Mouse (Mus musculus) intestine, embryonic 15.5 days (tissue): ENCODE results near the gene Ppip5k1. TPM values are rescaled to one million over a fixed set of nuclear protein-coding genes. Genes with fewer than 3 reads are reported as not detected.

Experiments
- ATAC-seq: fragments of 200-750 bp; cut with Nextera tagmentation; 2 replicates; pipeline ENCODE4 v1.8.0; 2017; ENCODE audit warnings: moderate TSS enrichment, moderate library complexity
- H3K27ac ChIP-seq: fragments of 300-500 bp; sonication (generic); 2 replicates; pipeline ENCODE4 v1.5.1; 2015; ENCODE audit warnings: mild to moderate bottlenecking, inconsistent platforms
- H3K27me3 ChIP-seq: fragments of 300-500 bp; sonication (generic); replicated peaks from 2 replicates; pipeline ENCODE4 v1.6.1; 2015; ENCODE audit warnings: inconsistent platforms
- H3K36me3 ChIP-seq: fragments of 300-500 bp; sonication (generic); 2 replicates; pipeline ENCODE4 v1.6.1; 2015; ENCODE audit warnings: inconsistent platforms
- H3K4me1 ChIP-seq: fragments of 300-500 bp; sonication (generic); replicated peaks from 2 replicates; pipeline ENCODE4 v1.6.1; 2015; ENCODE audit warnings: inconsistent platforms
- H3K4me2 ChIP-seq: fragments of 300-500 bp; sonication (generic); replicated peaks from 2 replicates; pipeline ENCODE4 v1.6.1; 2015; ENCODE audit warnings: mild to moderate bottlenecking, inconsistent platforms
- H3K4me3 ChIP-seq: fragments of 300-500 bp; sonication (generic); replicated peaks from 2 replicates; pipeline ENCODE4 v1.5.1; 2015; ENCODE audit warnings: inconsistent platforms
- H3K9ac ChIP-seq: fragments of 300-500 bp; sonication (generic); 2 replicates; pipeline ENCODE4 v1.6.1; 2015; ENCODE audit warnings: inconsistent platforms
- H3K9me3 ChIP-seq: fragments of 300-500 bp; sonication (generic); 2 replicates; pipeline ENCODE4 v1.6.1; 2016; ENCODE audit warnings: inconsistent platforms
- WGBS: fragments of 180-500 bp; shearing (Covaris S2); methylation state at CpG from one replicate; pipeline ENCODE4 v1.1.7; 2015; 5-methylcytosine and 5-hydroxymethylcytosine counted together
- polyA plus RNA-seq: library from polyadenylated mRNA; unstranded; fragments of >200 nt; fragmentation: Nextera tagmentation; extraction: Ambion mirVana; gene quantifications from 2 replicates; pipeline ENCODE4 v1.2.1, GENCODE M21; 2015

The Ppip5k1 gene
- polyA plus RNA-seq, 1 experiment from 2014 or later, result 16.3 TPM

GRCm38 (mm10) chr2:121297701-121298100 is 57.5 kb downstream of the Ppip5k1 start:
- H3K36me3 ChIP-seq, result no peaks in the 10 kb centered on the region
- peaks cover 11% of the 10 kb centered on the region; the same call in 1 of the 2 replicates for H3K27me3 ChIP-seq
- H3K4me2 ChIP-seq, result peak overlapping the region; percentile 83
- no peak for ATAC-seq
- H3K9ac ChIP-seq, result no peak overlapping the region
- no peak overlapping the region for H3K27ac ChIP-seq
- H3K9me3 ChIP-seq, result no peaks in the 10 kb centered on the region
- WGBS, result 23% methylated on average over 9 of the region's 9 CpGs
- H3K4me3 ChIP-seq, result no peak overlapping the region
- H3K4me1 ChIP-seq, result peaks cover 33% of the 10 kb centered on the region

- Histone ChIP-seq H3K27me3 (peaks cover 11% of the 10 kb centered on the region; the same call in 1 of the 2 replicates), H3K9me3 (no peaks in the 10 kb centered on the region), H3K4me1 (peaks cover 33% of the 10 kb centered on the region), H3K9ac (no peak overlapping the region), H3K4me3 (peak overlapping the region; percentile 46), H3K36me3 (no peaks in the 10 kb centered on the region), H3K4me2 (peak overlapping the region; percentile 83), H3K27ac (no peak overlapping the region)
- 23% methylated on average over 6 of the region's 6 CpGs for WGBS
- ATAC-seq, result no peak
Observed at GRCm38 (mm10) chr2:121296754-121297231, 58.4 kb downstream of the Ppip5k1 start.

DNA sequence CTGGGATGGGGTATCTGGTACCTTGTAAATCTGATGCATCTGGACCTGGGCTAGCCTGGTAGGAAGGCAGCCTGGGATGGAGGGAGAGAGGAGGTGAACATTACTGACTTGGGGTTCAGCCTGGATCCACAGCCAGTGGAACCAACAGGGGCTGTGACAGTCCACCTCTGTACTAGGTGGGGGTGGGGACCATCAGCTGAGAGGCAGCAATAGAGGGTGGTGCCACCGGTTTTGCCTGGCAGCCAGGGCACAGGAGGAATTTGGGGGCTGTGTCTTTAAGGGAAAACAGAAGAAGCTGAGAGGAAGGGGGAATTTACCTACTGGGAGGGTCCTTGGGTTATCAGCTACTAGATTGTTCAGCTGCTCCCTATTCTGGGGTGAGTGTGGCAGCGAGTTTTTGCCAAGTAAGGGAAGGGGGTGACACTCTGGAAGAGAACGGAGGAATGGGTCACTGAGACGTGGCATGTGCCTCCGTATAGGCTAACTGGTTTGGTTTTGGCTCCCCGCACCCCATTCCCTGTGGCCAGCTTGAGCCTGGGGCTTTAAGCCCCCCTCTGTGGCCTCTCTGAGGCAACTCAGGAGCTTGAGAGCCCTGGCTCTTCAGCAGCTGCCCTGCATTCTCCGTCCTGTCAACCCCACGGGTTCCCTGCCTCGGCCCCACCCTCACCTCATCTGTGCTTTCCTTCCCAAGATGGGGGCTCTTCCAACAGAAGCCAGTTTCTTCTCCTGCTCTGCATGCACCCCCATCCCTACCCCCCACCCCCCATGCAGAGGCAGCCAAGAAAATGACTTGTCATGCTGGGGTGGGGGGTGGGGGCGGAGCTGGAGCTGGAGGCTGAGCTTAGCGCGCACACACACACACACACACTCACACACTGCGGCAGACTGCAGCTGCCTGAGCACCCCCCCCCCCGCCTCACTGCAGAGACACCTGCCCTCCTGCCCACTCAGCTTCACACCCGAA is 59.3 kb downstream of the Ppip5k1 start:
- Histone ChIP-seq H3K4me2 (peak overlapping the region; percentile 83), H3K4me1 (peaks cover 33% of the 10 kb centered on the region), H3K9ac (peak overlapping the region; percentile 47), H3K9me3 (no peaks in the 10 kb centered on the region), H3K4me3 (peak overlapping the region; percentile 46), H3K27me3 (peaks cover 11% of the 10 kb centered on the region), H3K27ac (0 out of 2 replicates have a peak overlapping the region, but pooled peaks have one; percentile 5), H3K36me3 (no peaks in the 10 kb centered on the region)
- 2% methylated on average over 15 of the region's 15 CpGs for WGBS
- peak; percentile 19 for ATAC-seq

- H3K4me2 ChIP-seq, result peak overlapping the region; percentile 83
- no peaks in the 10 kb centered on the region for H3K36me3 ChIP-seq
- H3K4me1 ChIP-seq, result peaks cover 35% of the 10 kb centered on the region
- peak overlapping the region; percentile 66 for H3K27ac ChIP-seq
- H3K27me3 ChIP-seq, result peaks cover 20% of the 10 kb centered on the region
- no peaks in the 10 kb centered on the region for H3K9me3 ChIP-seq
- H3K4me3 ChIP-seq, result peak overlapping the region; percentile 46
- peak; percentile 76 for ATAC-seq
- peak overlapping the region; percentile 47 for H3K9ac ChIP-seq
- WGBS, result under 1% methylated on average over 18 of the region's 18 CpGs
Observed at GRCm38 (mm10) chr2:121294753-121295607, 60.2 kb downstream of the Ppip5k1 start.

DNA sequence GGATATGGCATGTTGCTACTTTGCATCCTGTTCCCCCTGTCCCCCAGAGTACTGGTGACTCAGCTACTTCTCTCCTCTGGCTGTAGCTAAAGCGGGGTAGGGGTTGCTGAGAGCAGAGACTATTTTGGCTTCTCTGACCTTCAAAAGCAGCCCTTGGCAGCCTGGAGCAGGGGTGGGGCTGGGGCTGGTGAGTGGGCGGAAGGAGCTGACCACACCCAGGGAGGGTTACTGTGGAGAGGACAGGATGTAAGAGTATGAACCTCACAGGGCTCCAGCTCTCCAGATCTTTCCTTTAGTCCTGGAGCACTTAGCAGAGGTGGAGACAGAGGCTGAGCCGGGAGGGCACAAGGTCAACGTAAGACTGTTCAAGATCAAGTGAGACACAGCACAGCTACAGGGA is 61.0 kb downstream of the Ppip5k1 start:
- Histone ChIP-seq H3K4me1 (peaks cover 40% of the 10 kb centered on the region), H3K9ac (no peak overlapping the region), H3K9me3 (no peaks in the 10 kb centered on the region), H3K27ac (0 out of 2 replicates have a peak overlapping the region, but pooled peaks have one; percentile 66), H3K4me2 (peak overlapping the region; percentile 83), H3K4me3 (peak overlapping the region; percentile 46; the same call in 1 of the 2 replicates), H3K36me3 (no peaks in the 10 kb centered on the region), H3K27me3 (peaks cover 21% of the 10 kb centered on the region)
- ATAC-seq, result no peak
- 16% methylated on average over 4 of the region's 4 CpGs for WGBS

- WGBS, result 68% methylated on average over 5 of the region's 5 CpGs
- no peak overlapping the region for H3K4me3 ChIP-seq
- no peaks in the 10 kb centered on the region for H3K36me3 ChIP-seq
- no peak overlapping the region for H3K9ac ChIP-seq
- H3K27ac ChIP-seq, result no peak overlapping the region
- peaks cover 36% of the 10 kb centered on the region for H3K4me1 ChIP-seq
- H3K9me3 ChIP-seq, result no peaks in the 10 kb centered on the region
- H3K4me2 ChIP-seq, result no peak overlapping the region
- peaks cover 27% of the 10 kb centered on the region for H3K27me3 ChIP-seq
- ATAC-seq, result no peak
Observed at GRCm38 (mm10) chr2:121292316-121293013, 62.7 kb downstream of the Ppip5k1 start.

- peaks cover 19% of the 10 kb centered on the region for H3K27me3 ChIP-seq
- H3K36me3 ChIP-seq, result no peaks in the 10 kb centered on the region
- H3K27ac ChIP-seq, result no peak overlapping the region
- H3K4me2 ChIP-seq, result peak overlapping the region; percentile 94
- peak overlapping the region; percentile 53 for H3K4me3 ChIP-seq
- peaks cover 16% of the 10 kb centered on the region for H3K4me1 ChIP-seq
- H3K9ac ChIP-seq, result peak overlapping the region; percentile 33
- 0 out of 2 replicates have a peak, but pooled peaks have one; percentile 5 for ATAC-seq
- 5% methylated on average over 36 of the region's 36 CpGs for WGBS
- H3K9me3 ChIP-seq, result no peaks in the 10 kb centered on the region
Observed at GRCm38 (mm10) chr2:121289730-121290540, 65.3 kb downstream of the Ppip5k1 start.

DNA sequence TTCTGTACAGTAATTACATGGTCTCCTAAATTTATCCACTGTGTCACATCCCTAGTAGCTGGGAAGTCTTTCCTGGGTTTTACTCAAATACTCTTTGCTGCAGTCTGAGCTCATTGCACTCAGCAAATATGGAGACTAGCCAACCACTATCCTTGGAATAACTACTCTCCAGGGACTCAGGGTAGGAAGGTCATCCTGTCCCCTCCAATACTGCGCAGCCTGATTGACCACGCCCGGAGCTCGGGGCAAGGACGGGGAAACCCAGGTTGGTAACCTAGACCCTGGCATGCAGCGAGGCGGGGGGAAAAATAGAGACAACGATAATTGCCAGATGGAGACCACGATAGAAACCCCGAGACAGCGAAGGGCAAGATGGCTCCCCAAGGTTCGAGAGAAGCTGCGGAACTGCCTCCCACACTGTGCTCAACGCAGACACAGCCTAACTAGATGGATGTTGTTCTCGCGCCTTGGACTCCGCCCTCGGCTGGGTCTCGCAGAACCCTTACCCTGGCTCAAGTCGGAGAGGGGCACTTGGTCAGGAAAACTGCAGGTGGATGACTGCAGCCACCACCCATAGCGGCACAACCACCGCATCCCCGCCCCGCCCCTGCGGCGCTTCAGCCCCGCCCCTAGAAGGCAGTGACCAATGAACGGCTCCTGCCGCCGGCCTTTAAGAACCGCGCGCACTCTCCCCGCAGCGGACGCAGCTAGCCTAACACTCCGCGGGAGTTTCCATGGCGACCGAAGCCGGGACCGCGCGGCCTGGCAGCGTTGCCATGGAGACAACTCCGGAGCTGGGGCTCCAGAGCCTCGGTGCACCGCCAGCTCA is 66.1 kb downstream of the Ppip5k1 start, which contains the start of gene Map1a:
Gene Map1a, plus strand, starts transcription at position 700 of the 829 bp plus-strand sequence.
- Histone ChIP-seq H3K9me3 (no peaks in the 10 kb centered on the region), H3K36me3 (no peaks in the 10 kb centered on the region), H3K27me3 (peaks cover 19% of the 10 kb centered on the region), H3K4me3 (peak within 1 kb of the TSS; percentile 53), H3K27ac (no peak within 1 kb of the TSS), H3K9ac (peak within 1 kb of the TSS; percentile 33), H3K4me1 (peaks cover 8% of the 10 kb centered on the region), H3K4me2 (peak within 1 kb of the TSS; percentile 94)
- peak; percentile 98 for ATAC-seq
- WGBS, result 2% methylated on average over 48 of the region's 48 CpGs

GRCm38 (mm10) chr2:121287850-121288249 is 67.3 kb downstream of the Ppip5k1 start:
- ATAC-seq, result no peak
- 69% methylated on average over 2 of the region's 2 CpGs for WGBS
- Histone ChIP-seq H3K4me1 (peaks cover 7% of the 10 kb centered on the region), H3K27me3 (peaks cover 19% of the 10 kb centered on the region), H3K4me3 (no peak overlapping the region), H3K4me2 (no peak overlapping the region), H3K9ac (no peak overlapping the region), H3K36me3 (no peaks in the 10 kb centered on the region), H3K27ac (no peak overlapping the region), H3K9me3 (no peaks in the 10 kb centered on the region)

GRCm38 (mm10) chr2:121271928-121272516 is 83.2 kb downstream of the Ppip5k1 start:
- Histone ChIP-seq H3K4me2 (peak overlapping the region; percentile 78), H3K36me3 (0 out of 2 replicates have a peak, but pooled peaks cover 3% of the 10 kb centered on the region), H3K4me1 (peaks cover 10% of the 10 kb centered on the region; the same call in 1 of the 2 replicates), H3K9ac (peak overlapping the region; percentile 39; the same call in 1 of the 2 replicates), H3K4me3 (peak overlapping the region; percentile 90), H3K27ac (no peak overlapping the region), H3K9me3 (no peaks in the 10 kb centered on the region), H3K27me3 (no peaks in the 10 kb centered on the region)
- 26% methylated on average over 4 of the region's 4 CpGs for WGBS
- no peak for ATAC-seq
